Mouse (Mus musculus) midbrain, embryonic 13.5 days (tissue): Measurements from ENCODE around the gene Lgals9. TPM values are rescaled to one million over a fixed set of nuclear protein-coding genes. Genes with fewer than 3 reads are reported as not detected.

Experiments
- ATAC-seq: fragments of 200-750 bp; cut with Nextera tagmentation; 2 replicates; pipeline ENCODE4 v1.8.0; 2017; ENCODE audit warnings: mild to moderate bottlenecking, moderate TSS enrichment, moderate library complexity
- H3K27ac ChIP-seq: fragments of 300-500 bp; sonication (generic); 2 replicates; pipeline ENCODE4 v1.5.1; 2015; ENCODE audit warnings: inconsistent platforms, mild to moderate bottlenecking, moderate library complexity
- H3K27me3 ChIP-seq: fragments of 300-500 bp; sonication (generic); 2 replicates; pipeline ENCODE4 v1.6.1; 2015; ENCODE audit warnings: mild to moderate bottlenecking, inconsistent platforms
- H3K36me3 ChIP-seq: fragments of 300-500 bp; sonication (generic); 2 replicates; pipeline ENCODE4 v1.6.1; 2015; ENCODE audit warnings: mild to moderate bottlenecking, inconsistent platforms
- H3K4me1 ChIP-seq: fragments of 300-500 bp; sonication (generic); replicated peaks from 2 replicates; pipeline ENCODE4 v1.6.1; 2015; ENCODE audit warnings: inconsistent platforms
- H3K4me2 ChIP-seq: fragments of 300-500 bp; sonication (generic); replicated peaks from 2 replicates; pipeline ENCODE4 v1.6.1; 2015; ENCODE audit warnings: moderate library complexity, mild to moderate bottlenecking, inconsistent platforms
- H3K4me3 ChIP-seq: fragments of 300-500 bp; sonication (generic); replicated peaks from 2 replicates; pipeline ENCODE4 v1.5.1; 2015; ENCODE audit warnings: mild to moderate bottlenecking, inconsistent platforms
- H3K9ac ChIP-seq: fragments of 300-500 bp; sonication (generic); replicated peaks from 2 replicates; pipeline ENCODE4 v1.6.1; 2015; ENCODE audit warnings: mild to moderate bottlenecking, inconsistent platforms
- H3K9me3 ChIP-seq: fragments of 300-500 bp; sonication (generic); 2 replicates; pipeline ENCODE4 v1.6.1; 2016; ENCODE audit warnings: mild to moderate bottlenecking, inconsistent platforms
- WGBS: fragments of 180-500 bp; shearing (Covaris S2); methylation state at CpG from one replicate; pipeline ENCODE4 v1.1.7; 2015; 5-methylcytosine and 5-hydroxymethylcytosine counted together
- polyA plus RNA-seq: library from polyadenylated mRNA; unstranded; fragments of >200 nt; fragmentation: Nextera tagmentation; extraction: Ambion mirVana; gene quantifications from 2 replicates; pipeline ENCODE4 v1.2.1, GENCODE M21; 2015

Lgals9 gene
- polyA plus RNA-seq, 1 experiment from 2014 or later: 4.2 TPM

DNA sequence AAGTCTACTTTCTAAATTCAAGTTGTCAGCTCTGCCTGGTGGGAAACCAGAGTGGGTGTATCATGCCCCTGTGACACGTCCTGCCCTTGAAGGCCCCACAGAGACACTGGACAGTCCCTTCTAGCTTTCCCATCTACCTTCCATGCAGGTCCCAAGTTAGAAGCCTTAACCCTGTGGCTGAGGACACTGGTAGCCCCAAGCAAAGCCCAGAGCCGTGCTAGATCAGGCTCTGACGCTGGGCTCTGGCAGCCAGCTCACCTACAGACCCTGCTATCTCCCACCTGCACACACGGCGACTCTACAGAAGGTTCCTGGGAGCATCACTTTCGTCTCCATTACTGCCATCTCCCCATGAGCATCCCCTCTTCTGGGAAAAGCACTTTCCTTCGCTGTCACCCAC lies 1.2 kb downstream of the Lgals9 start:
- H3K9me3 ChIP-seq: no peaks in the 10 kb centered on the region
- no peak overlapping the region for H3K4me2 ChIP-seq
- H3K27me3 ChIP-seq: no peaks in the 10 kb centered on the region
- no peaks in the 10 kb centered on the region for H3K36me3 ChIP-seq
- no peak overlapping the region for H3K27ac ChIP-seq
- H3K9ac ChIP-seq: no peak overlapping the region
- 80% methylated on average over 7 of the region's 7 CpGs for WGBS
- H3K4me1 ChIP-seq: no peaks in the 10 kb centered on the region
- no peak for ATAC-seq
- H3K4me3 ChIP-seq: no peak overlapping the region

DNA sequence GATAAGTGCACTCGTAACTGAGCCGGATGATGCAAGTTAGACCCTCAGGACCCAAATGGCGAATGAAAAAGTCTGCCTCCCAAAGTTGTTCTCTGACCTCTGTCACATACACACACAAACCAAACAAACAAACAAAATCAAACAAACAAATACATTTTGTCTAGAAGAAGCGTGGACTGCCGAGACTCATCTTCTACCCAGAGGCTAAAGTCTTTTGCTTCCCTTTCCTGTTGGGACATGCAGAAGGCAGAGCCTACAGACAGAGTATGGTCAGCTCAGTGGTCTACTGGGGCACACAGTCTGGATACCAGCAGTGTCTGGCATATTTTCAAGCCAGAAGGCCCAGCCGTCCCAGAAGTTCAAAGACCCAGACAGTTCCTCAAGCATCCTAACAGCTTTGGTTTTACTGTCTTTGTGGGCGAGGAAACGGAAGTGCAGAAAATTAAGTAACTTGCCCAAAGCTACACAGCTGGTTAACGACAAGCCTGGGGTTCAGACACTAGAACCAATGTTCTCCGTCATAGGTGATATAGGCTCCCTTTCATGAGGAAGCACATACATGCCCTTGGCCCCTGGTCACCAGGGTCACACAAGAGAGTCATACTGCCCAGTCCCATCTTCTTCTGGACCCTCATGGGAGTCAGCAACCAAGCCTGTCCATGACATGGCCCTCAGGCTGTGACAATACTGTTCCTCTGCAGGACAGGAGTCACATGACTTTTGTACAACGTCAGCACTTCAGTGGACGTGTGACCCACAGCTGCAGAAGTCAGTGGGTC lies 2.0 kb downstream of the Lgals9 start:
- Histone ChIP-seq H3K36me3 (no peaks in the 10 kb centered on the region), H3K9me3 (no peaks in the 10 kb centered on the region), H3K9ac (no peak overlapping the region), H3K4me1 (no peaks in the 10 kb centered on the region), H3K4me2 (no peak overlapping the region), H3K4me3 (no peak overlapping the region), H3K27ac (no peak overlapping the region), H3K27me3 (no peaks in the 10 kb centered on the region)
- 89% methylated on average over 12 of the region's 12 CpGs for WGBS
- no peak for ATAC-seq

GRCm38 (mm10) chr11:78982042-78982441 lies 2.7 kb downstream of the Lgals9 start:
- no peaks in the 10 kb centered on the region for H3K27me3 ChIP-seq
- no peaks in the 10 kb centered on the region for H3K36me3 ChIP-seq
- 83% methylated on average over 2 of the region's 2 CpGs for WGBS
- no peak for ATAC-seq
- no peak overlapping the region for H3K4me3 ChIP-seq
- H3K4me2 ChIP-seq: no peak overlapping the region
- no peak overlapping the region for H3K9ac ChIP-seq
- no peak overlapping the region for H3K27ac ChIP-seq
- H3K9me3 ChIP-seq: no peaks in the 10 kb centered on the region
- no peaks in the 10 kb centered on the region for H3K4me1 ChIP-seq

DNA sequence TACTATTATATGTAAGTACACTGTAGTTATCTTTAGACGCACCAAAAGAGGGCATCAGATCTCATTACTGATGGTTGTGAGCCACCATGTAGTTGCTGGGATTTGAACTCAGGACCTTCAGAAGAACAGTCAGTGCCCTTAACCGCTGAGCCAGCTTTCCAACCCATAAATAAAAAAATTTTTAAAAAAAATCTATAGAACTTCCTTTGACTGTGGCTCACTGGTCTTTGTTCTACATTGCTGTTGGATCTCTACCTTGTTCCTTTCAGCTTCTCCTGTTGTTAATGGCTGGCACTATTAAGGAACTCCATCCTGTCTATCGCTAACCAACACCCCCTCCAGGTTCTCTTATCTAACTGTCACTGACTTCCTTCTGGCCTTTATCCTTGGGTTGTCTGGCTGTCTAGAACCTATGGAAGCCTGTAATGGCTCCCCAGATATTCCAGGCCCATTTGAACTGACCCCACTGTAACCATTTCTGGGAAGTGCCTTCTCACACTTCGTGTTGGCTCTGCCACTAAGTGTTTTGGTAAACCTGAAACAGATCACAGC lies 4.6 kb downstream of the Lgals9 start:
- no peak overlapping the region for H3K27ac ChIP-seq
- H3K4me2 ChIP-seq: no peak overlapping the region
- H3K9ac ChIP-seq: no peak overlapping the region
- no peaks in the 10 kb centered on the region for H3K27me3 ChIP-seq
- H3K9me3 ChIP-seq: no peaks in the 10 kb centered on the region
- ATAC-seq: no peak
- 86% methylated on average over 4 of the region's 4 CpGs for WGBS
- H3K4me3 ChIP-seq: no peak overlapping the region
- H3K36me3 ChIP-seq: no peaks in the 10 kb centered on the region
- H3K4me1 ChIP-seq: no peaks in the 10 kb centered on the region

- Histone ChIP-seq H3K4me3 (no peak overlapping the region), H3K4me1 (peaks cover 3% of the 10 kb centered on the region; the same call in 1 of the 2 replicates), H3K27me3 (no peaks in the 10 kb centered on the region), H3K4me2 (no peak overlapping the region), H3K27ac (no peak overlapping the region), H3K36me3 (no peaks in the 10 kb centered on the region), H3K9ac (no peak overlapping the region), H3K9me3 (no peaks in the 10 kb centered on the region)
- 90% methylated on average over 12 of the region's 12 CpGs for WGBS
- no peak for ATAC-seq
These were observed 6.3 kb downstream of the Lgals9 start for GRCm38 (mm10) chr11:78978176-78979019.

DNA sequence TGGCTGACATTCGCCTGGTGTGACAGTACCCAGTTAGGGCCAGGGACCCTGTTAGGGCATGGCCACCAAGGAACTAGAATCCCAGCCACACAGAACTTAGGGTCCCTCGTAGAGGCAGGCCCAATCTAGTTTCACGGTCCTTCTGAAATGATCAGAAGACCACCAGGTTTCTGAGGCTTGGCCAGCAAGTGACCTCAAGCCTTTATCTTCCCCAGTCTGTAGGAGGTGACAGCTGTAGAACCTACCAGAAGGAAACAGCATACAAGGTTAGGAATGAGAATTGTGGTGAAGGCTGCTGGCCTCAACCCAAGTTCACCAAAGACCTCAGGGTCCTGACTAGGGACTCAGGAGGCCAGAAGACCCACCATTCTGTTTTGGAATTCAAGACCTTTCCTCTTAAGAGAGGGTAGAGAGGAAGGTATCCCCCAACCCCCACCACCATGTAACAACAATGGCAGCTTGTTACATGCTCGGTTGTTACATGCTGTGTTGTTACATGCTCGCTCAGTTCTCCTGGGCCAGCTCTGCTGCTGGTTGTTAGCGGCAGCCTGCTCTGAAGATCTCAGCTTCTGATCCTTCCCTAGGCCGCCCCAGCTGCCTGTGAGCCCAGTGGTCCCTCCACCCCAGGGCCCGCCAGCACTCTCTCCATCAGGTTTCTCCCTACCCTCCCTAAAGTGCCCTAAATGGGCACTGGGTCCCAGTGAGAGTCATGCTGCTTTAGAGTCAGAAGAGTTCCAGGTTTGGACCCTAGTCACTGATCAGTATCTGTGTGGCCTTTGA lies 7.8 kb downstream of the Lgals9 start:
- Histone ChIP-seq H3K4me3 (no peak overlapping the region), H3K9ac (no peak overlapping the region), H3K4me2 (no peak overlapping the region), H3K4me1 (peaks cover 12% of the 10 kb centered on the region), H3K27me3 (no peaks in the 10 kb centered on the region), H3K9me3 (no peaks in the 10 kb centered on the region), H3K27ac (no peak overlapping the region), H3K36me3 (no peaks in the 10 kb centered on the region)
- ATAC-seq: no peak
- 81% methylated on average over 8 of the region's 8 CpGs for WGBS

GRCm38 (mm10) chr11:78973381-78974150 lies 11.2 kb downstream of the Lgals9 start:
- no peak overlapping the region for H3K4me3 ChIP-seq
- peaks cover 12% of the 10 kb centered on the region for H3K4me1 ChIP-seq
- peak; percentile 30; the same call in 1 of the 2 replicates for ATAC-seq
- H3K27me3 ChIP-seq: no peaks in the 10 kb centered on the region
- H3K4me2 ChIP-seq: no peak overlapping the region
- H3K9ac ChIP-seq: no peak overlapping the region
- H3K36me3 ChIP-seq: no peaks in the 10 kb centered on the region
- WGBS: 72% methylated on average over 17 of the region's 17 CpGs
- H3K27ac ChIP-seq: no peak overlapping the region
- H3K9me3 ChIP-seq: no peaks in the 10 kb centered on the region

GRCm38 (mm10) chr11:78972811-78973351 lies 11.9 kb downstream of the Lgals9 start:
- no peaks in the 10 kb centered on the region for H3K36me3 ChIP-seq
- peaks cover 12% of the 10 kb centered on the region for H3K4me1 ChIP-seq
- no peak overlapping the region for H3K27ac ChIP-seq
- no peak for ATAC-seq
- no peaks in the 10 kb centered on the region for H3K27me3 ChIP-seq
- no peak overlapping the region for H3K4me3 ChIP-seq
- H3K4me2 ChIP-seq: no peak overlapping the region
- no peak overlapping the region for H3K9ac ChIP-seq
- WGBS: 57% methylated on average over 8 of the region's 8 CpGs
- no peaks in the 10 kb centered on the region for H3K9me3 ChIP-seq

DNA sequence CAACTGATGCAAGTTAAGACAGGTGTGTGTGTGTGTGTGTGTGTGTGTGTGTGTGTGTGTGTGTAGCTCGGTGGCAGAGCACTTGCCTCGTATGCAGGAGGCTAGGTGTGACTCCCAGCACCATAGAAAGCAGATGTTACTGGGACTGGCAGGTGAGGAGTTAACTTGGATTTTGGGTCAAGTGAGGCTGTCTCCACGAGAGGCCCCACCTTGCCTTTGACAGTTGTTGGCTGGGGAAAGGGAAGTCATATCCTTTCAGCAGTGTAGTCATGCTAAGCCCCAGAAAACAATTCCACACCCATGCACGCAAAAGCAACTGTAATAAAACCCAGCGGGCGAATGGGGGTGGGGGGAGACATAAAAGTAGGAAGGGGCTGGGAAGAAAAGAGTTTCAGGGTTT lies 12.4 kb downstream of the Lgals9 start:
- no peak overlapping the region for H3K4me3 ChIP-seq
- peaks cover 12% of the 10 kb centered on the region for H3K4me1 ChIP-seq
- no peaks in the 10 kb centered on the region for H3K27me3 ChIP-seq
- ATAC-seq: no peak
- no peak overlapping the region for H3K27ac ChIP-seq
- H3K9ac ChIP-seq: no peak overlapping the region
- 50% methylated on average over 6 of the region's 6 CpGs for WGBS
- no peak overlapping the region for H3K4me2 ChIP-seq
- H3K36me3 ChIP-seq: no peaks in the 10 kb centered on the region
- H3K9me3 ChIP-seq: no peaks in the 10 kb centered on the region

- no peak overlapping the region for H3K4me3 ChIP-seq
- 92% methylated on average over 3 of the region's 3 CpGs for WGBS
- no peaks in the 10 kb centered on the region for H3K36me3 ChIP-seq
- no peaks in the 10 kb centered on the region for H3K27me3 ChIP-seq
- peaks cover 12% of the 10 kb centered on the region for H3K4me1 ChIP-seq
- H3K4me2 ChIP-seq: no peak overlapping the region
- no peaks in the 10 kb centered on the region for H3K9me3 ChIP-seq
- no peak overlapping the region for H3K27ac ChIP-seq
- no peak for ATAC-seq
- H3K9ac ChIP-seq: no peak overlapping the region
These were observed 13.0 kb downstream of the Lgals9 start for GRCm38 (mm10) chr11:78971746-78972145.

DNA sequence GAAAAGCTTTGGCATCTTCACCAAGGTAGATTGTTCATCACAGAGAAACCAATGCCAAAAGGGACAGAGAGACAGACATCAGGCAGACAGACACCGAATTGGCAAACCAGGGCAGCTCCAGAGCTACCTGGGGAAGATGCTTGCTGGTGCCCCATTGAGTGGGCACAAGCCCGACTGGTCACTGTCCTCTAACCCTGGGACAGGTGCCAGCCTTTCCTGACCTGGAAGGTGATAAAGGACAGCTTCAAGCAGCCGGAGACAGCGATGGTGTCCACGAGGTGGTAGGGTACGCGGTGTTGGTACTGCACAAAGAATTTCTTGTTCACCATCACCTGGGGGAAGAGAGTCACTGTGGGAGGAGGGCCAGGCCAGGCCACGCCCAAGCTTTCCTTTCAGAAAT lies 13.7 kb downstream of the Lgals9 start:
- WGBS: 86% methylated on average over 8 of the region's 8 CpGs
- H3K27ac ChIP-seq: no peak overlapping the region
- ATAC-seq: no peak
- no peak overlapping the region for H3K4me2 ChIP-seq
- peaks cover 12% of the 10 kb centered on the region for H3K4me1 ChIP-seq
- no peak overlapping the region for H3K4me3 ChIP-seq
- no peaks in the 10 kb centered on the region for H3K27me3 ChIP-seq
- H3K9ac ChIP-seq: no peak overlapping the region
- no peaks in the 10 kb centered on the region for H3K9me3 ChIP-seq
- H3K36me3 ChIP-seq: no peaks in the 10 kb centered on the region
